Comparison of ENCODE assay signal across 13 mouse cellular contexts in the genomic region with DNA sequence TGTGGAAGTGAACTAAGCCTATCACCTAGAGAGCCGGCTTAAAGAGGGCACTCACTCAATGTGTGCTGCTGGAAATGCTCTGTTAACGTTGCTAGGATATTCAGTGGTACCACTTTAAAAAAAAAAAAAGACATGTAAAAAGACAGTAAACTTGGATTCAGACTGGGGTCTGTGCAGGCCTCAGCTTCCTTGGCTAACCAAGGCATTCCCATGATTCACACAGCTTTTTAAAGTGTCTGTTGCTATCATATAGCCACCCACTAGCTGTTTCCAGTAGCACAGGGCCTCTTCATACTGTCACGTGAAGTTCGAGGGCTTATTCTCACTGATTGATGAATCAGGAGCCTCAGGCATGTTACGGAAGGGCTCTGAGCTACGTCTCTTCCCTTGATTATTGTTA. TPM values are rescaled to one million over a fixed set of nuclear protein-coding genes. Genes with fewer than 3 reads are reported as not detected.
DNase-seq lines count a peak whose midpoint lies in the region; ATAC-seq and TF ChIP-seq lines count a peak whose summit lies in the region.
"Had no signal": no experiment of that assay in that cellular context is flagged by ENCODE, and none has a peak within 500 bp of the region (broad histone marks: within the 10 kb centered on the region; RNA-seq: fewer than 3 reads in every experiment).

No protein-coding gene starts in this region.

- intact Hi-C loops in gastrocnemius, adult 2 months (cut with DNase I), result no loop called here
- intact Hi-C loops in gastrocnemius, postnatal 14 days (cut with DNase I; ENCODE audit: low total_unique reads), result no loop called here

- no peaks in the 10 kb centered on the region for H3K27me3 ChIP-seq in lung, embryonic 16.5 days (ENCODE audit: control insufficient read depth, insufficient read depth, low read depth, low read length)
- H3K27me3 ChIP-seq in stomach, embryonic 14.5 days (ENCODE audit: control insufficient read depth, insufficient read depth, low read length), result no peaks in the 10 kb centered on the region
- H3K27me3 ChIP-seq: hindbrain, embryonic 12.5 days had no signal

- H3K9me3 ChIP-seq in lung, embryonic 16.5 days (ENCODE audit: control insufficient read depth, low read length), result no peaks in the 10 kb centered on the region
- no peaks in the 10 kb centered on the region for H3K9me3 ChIP-seq in stomach, embryonic 14.5 days (ENCODE audit: control insufficient read depth, low read depth, low read length)
- H3K9me3 ChIP-seq: hindbrain, embryonic 12.5 days; midbrain, embryonic 12.5 days had no signal

- H3K27ac ChIP-seq in gastrocnemius, adult 2 months, result peak overlapping the region; percentile 35; the same call in 1 of the 2 replicates
- H3K27ac ChIP-seq in lung, embryonic 16.5 days (ENCODE audit: low read length), result peak overlapping the region; percentile 96
- H3K27ac ChIP-seq in embryonic fibroblast, embryonic 13.5 days (ENCODE audit: insufficient read depth, low read length), result peak overlapping the region; percentile 91
- H3K27ac ChIP-seq in stomach, embryonic 14.5 days (ENCODE audit: low read length), result peak overlapping the region; percentile 53
- H3K27ac ChIP-seq: hindbrain, embryonic 12.5 days; macrophage; midbrain, embryonic 12.5 days had no signal

- peaks cover 67% of the 10 kb centered on the region for H3K4me1 ChIP-seq in lung, embryonic 16.5 days (replicated peaks; ENCODE audit: control insufficient read depth, insufficient read depth, low read length)
- H3K4me1 ChIP-seq in embryonic fibroblast, embryonic 13.5 days (ENCODE audit: control insufficient read depth, insufficient read depth, low read length), result peaks cover 43% of the 10 kb centered on the region
- peaks cover 51% of the 10 kb centered on the region for H3K4me1 ChIP-seq in stomach, embryonic 14.5 days (ENCODE audit: control insufficient read depth, insufficient read depth, low read length)

- TF ChIP-seq POLR2A in embryonic fibroblast, embryonic 13.5 days (IDR thresholded peaks at IDR 0.05; ENCODE audit: low read depth, low read length), result no peak

- WGBS in lung, embryonic 16.5 days, result 48% methylated on average over 6 of the region's 6 CpGs
- WGBS in stomach, embryonic 14.5 days, result 52% methylated on average over 6 of the region's 6 CpGs

- no peak overlapping the region for H3K9ac ChIP-seq in lung, embryonic 16.5 days (ENCODE audit: low read length)
- H3K9ac ChIP-seq in stomach, embryonic 14.5 days (replicated peaks; ENCODE audit: low read depth, low read length), result no peak overlapping the region
- H3K9ac ChIP-seq: hindbrain, embryonic 12.5 days; midbrain, embryonic 12.5 days had no signal

- no peak for ATAC-seq in lung, embryonic 16.5 days (ENCODE audit: low read depth)
- ATAC-seq in stomach, embryonic 14.5 days (ENCODE audit: insufficient number of reproducible peaks, insufficient read depth, low FRiP score, low read depth), result no peak

- H3K36me3 ChIP-seq in lung, embryonic 16.5 days (ENCODE audit: control insufficient read depth, insufficient read depth, low read length), result no peaks in the 10 kb centered on the region
- no peaks in the 10 kb centered on the region for H3K36me3 ChIP-seq in stomach, embryonic 14.5 days (ENCODE audit: control insufficient read depth, insufficient read depth, low read length)
- H3K36me3 ChIP-seq: hindbrain, embryonic 12.5 days; midbrain, embryonic 12.5 days had no signal

- no peak for DNase-seq in gastrocnemius, adult 2 months
- no peak for DNase-seq in gastrocnemius, postnatal 14 days
- no peak for DNase-seq in lung, postnatal 25 days (ENCODE audit: low spot score)
- no peak for DNase-seq in right cerebral cortex, postnatal 25 days
- DNase-seq in cerebellum, adult 9-10 months, result no peak
- DNase-seq: kidney, adult 11 months; thymus, adult 2 months had no signal

- H3K4me3 ChIP-seq in gastrocnemius, adult 2 months, result no peak overlapping the region
- no peak overlapping the region for H3K4me3 ChIP-seq in lung, embryonic 16.5 days (ENCODE audit: low read length)
- H3K4me3 ChIP-seq in embryonic fibroblast, embryonic 13.5 days (ENCODE audit: insufficient read depth, low read length), result no peak overlapping the region
- no peak overlapping the region for H3K4me3 ChIP-seq in stomach, embryonic 14.5 days (ENCODE audit: low read depth, low read length)
- H3K4me3 ChIP-seq: hindbrain, embryonic 12.5 days; midbrain, embryonic 12.5 days had no signal

- TF ChIP-seq CTCF in gastrocnemius, adult 2 months (IDR thresholded peaks at IDR 0.05), result no peak
- no peak for TF ChIP-seq CTCF in embryonic fibroblast, embryonic 13.5 days (IDR thresholded peaks at IDR 0.05; ENCODE audit: borderline replicate concordance, insufficient read depth, low read length)

- 0 out of 2 replicates have a peak overlapping the region, but pooled peaks have one; percentile 13 for H3K4me2 ChIP-seq in lung, embryonic 16.5 days (ENCODE audit: low read depth, low read length)
- H3K4me2 ChIP-seq in stomach, embryonic 14.5 days (replicated peaks; ENCODE audit: low read depth, low read length), result no peak overlapping the region
- H3K4me2 ChIP-seq: hindbrain, embryonic 12.5 days; midbrain, embryonic 12.5 days had no signal

RNA-seq across cellular contexts. Expression of gene Nfkbia, which starts 30.0 kb away (rescaled TPM):
- total RNA-seq in gastrocnemius, adult 2 months (2021), result 10 to 100 TPM; 26.3 to 66.2 TPM
- 10 to 100 TPM; 22.8 to 38.3 TPM for total RNA-seq in gastrocnemius, postnatal 14 days (2021)
- polyA plus RNA-seq in lung, embryonic 16.5 days (2015; fragmentation: Nextera tagmentation; extraction: Ambion mirVana), result 130 and 136 TPM in 2 replicates
- polyA plus RNA-seq in embryonic fibroblast, embryonic 13.5 days (2011; ENCODE audit: insufficient read length, low read depth, missing spikeins), result 40.4 and 40.8 TPM in 2 replicates
- polyA plus RNA-seq in stomach, embryonic 14.5 days (2014; fragmentation: Nextera tagmentation; extraction: Ambion mirVana), result 91.8 and 95.4 TPM in 2 replicates

Comparison
In these comparisons a context has a peak if more than half of its experiments do, and no peak if none do; other contexts are left out.
1. H3K27ac ChIP-seq: peak in every context shown above with its lines; median percentile 96 in lung, embryonic 16.5 days; 91 in embryonic fibroblast, embryonic 13.5 days; 53 in stomach, embryonic 14.5 days; 35 in gastrocnemius, adult 2 months.